Mouse (Mus musculus): Measurements from ENCODE around the gene Nek11.
A peak's percentile ranks its signal among the peaks of the same experiment; 100 is the strongest.

Gene Nek11

DNA sequence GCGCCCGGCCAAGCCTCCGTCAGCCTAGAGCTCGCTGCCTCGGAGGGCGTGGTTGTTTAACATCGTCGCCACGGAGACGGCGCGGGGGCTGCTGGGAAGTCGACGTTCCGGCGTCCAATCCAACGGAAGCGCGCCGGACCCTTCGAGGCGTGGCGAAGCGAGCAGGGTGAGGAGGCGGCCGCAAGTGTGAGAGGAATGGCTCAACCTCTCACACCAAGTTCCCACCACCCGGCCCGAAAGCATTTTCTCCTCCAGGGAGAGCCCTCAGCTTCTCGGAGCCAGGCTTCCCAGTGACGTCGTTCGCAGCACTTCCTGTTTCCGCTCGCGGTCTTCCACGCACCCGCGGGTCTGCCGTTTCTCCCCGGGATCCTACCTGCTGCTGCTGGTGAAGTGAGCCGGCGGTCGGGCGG is at the start of gene Nek11, which contains the start of gene Aste1:
TSS of gene Nek11 (minus strand) at position 307 of the 410 bp plus-strand sequence.
TSS of gene Aste1 (plus strand) at position 175 of the 410 bp plus-strand sequence.
- peak; percentile 96 for DNase-seq

- DNase-seq = no peak
Observed at GRCm38 (mm10) chr9:105408549-105408948, 13.2 kb upstream of the Nek11 start.

GRCm38 (mm10) chr9:105394720-105395119 is 604 bp downstream of the Nek11 start:
- DNase-seq = no peak

DNA sequence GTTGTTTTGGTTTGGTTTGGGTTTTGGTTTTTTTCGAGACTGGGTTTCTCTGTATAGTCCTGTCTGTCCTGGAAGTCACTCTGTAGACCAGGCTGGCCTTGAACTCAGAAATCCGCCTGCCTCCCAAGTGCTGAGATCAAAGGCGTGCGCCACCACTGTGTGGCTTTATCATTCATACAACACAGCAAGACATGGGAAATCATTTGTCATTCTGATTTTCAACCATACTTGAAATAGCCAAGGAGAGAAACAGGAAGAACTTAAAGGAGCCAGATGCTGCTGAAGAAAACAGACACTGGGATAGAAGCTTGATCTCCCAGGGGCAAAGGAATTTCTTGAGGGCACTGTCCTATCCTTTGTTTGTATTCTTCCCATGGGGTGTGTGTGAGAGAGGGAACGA is 4.7 kb downstream of the Nek11 start:
- no peak for DNase-seq

DNA sequence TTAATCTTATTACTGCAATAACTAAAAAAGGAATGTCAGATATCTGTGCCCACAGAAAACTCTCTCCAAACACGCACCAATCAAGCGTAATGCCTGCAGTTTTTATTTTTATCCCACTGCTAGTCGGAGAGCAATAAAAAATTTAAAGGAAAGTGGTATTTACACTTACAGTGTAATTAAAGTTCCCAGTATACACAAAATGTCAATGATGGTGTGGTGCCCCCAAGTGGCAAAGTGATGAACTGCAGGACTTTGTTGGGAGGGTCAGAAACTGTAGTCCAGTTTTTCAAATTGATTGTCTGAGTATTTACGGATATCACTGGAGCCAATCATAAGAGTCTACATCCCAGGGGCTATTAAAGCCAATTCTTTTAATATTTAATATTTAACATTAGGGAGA is 6.0 kb downstream of the Nek11 start:
- DNase-seq = peak; percentile 77

DNA sequence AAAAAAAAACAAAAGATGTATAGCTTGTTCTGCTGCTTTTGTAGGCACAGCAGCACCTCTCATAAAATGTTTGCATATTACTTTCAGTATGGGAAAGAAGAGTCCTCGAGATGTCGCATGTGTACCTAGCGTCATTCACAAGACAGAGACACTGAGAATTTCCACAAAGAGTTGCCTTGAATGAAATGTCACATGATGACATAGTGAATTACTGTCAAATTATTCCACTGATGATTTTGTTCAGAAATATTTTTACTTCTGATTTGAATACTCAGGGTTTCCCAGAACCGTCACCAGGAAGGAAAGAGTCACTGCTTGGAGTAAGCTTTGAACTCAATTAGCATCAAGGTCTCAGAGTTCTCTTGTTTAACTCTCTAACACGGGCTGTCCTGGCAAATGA is 7.9 kb downstream of the Nek11 start:
- no peak for DNase-seq

GRCm38 (mm10) chr9:105379533-105380145 is 15.7 kb downstream of the Nek11 start:
- DNase-seq = no peak

DNA sequence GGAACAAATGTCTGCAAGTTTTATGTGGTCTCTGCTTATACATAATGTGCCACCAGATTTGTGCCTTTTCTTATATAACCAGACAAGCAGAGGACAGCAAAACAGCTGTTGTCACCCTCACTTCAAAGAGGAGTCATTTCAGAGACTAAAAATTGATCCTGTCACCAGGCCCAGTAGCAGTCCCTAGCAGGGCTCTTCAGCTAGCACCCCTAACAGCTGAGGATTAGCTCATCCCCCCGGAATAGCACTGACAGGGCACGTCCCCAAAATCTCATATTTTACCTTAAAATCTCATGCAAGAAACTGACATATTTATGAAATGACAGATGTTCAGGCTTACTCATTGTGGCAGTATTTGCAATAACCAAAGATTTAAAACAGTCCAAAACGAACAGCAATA is 17.7 kb downstream of the Nek11 start:
- DNase-seq = no peak

DNA sequence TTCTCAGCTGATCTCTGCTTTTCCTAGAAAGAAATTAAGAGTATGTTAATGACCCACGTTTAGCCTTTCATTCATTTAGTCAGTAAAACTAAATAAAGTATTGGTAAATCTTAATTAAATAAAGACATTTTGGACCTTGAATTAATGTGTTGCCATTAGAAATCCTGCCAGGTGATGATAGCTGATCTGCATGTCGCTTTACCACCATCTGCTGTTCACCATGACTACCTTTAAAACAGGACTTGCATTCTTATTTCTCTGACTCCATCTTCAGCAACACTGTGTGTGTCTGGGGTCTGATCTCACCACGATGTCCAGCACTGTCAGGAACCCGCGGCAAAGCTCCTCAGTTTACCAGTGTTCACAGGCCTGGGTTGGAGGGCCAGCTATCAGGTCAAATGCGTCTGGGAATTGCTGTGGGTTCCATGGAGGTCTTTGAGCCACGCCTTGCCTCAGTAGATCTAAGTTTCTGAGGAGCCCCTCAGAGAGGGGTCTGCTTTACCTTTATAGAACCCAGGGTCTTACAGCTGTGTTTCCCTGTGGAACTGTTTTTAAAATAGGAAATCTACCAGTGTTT is 18.3 kb downstream of the Nek11 start:
- DNase-seq = no peak

- no peak for DNase-seq
Observed at GRCm38 (mm10) chr9:105376411-105376810, 18.9 kb downstream of the Nek11 start.

GRCm38 (mm10) chr9:105374361-105374760 is 21.0 kb downstream of the Nek11 start:
- DNase-seq = no peak

DNA sequence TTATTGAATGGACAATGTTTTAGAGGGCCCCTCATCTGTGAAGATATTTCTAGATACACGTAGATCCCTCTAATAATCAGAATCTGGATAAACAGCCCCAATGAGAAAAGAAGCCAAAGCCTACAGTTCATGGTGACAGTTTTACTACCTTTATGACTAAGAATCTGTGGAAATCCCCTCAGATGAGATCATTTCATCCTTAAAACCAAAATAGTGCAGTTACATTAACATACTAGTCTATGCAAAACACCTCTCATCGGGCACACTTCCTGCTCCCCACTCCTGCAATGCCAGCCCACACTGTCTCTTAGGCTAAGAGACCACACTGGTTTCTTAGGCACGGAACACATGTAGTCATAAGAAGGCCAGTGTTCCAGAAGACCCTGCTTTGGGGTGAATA is 26.7 kb downstream of the Nek11 start:
- no peak for DNase-seq

GRCm38 (mm10) chr9:105366199-105366598 is 29.1 kb downstream of the Nek11 start:
- no peak for DNase-seq

DNA sequence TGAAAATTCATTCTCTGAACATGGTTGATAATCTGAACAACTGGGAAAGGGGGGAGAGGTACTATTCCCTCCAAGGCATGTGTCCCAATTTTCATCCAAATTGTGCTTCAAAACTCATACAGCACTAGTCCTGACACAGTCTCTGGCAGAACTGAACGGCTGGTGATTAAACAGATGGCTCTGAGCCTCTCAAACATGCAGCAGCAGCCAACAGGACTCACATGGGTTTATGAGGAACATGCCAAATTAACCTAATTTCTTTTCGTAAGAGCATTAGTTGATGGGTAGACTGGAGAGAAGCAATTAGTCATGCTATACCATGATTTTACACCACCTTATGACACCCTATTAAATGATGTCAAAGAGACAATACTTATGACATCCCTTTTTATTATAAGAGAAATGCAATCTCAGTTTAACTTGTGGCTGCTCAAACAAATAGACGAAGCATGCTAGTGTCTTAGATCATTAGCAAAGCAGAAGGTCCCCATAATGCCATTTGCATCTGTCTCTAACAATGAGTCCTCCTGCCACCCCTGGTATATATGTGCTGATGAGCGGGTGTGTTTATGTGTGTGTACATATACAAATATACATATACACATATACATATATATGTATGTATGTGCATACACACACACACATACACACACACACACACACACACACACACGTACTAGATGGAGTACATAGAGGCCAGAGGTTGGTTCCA is 31.6 kb downstream of the Nek11 start:
- no peak for DNase-seq

DNA sequence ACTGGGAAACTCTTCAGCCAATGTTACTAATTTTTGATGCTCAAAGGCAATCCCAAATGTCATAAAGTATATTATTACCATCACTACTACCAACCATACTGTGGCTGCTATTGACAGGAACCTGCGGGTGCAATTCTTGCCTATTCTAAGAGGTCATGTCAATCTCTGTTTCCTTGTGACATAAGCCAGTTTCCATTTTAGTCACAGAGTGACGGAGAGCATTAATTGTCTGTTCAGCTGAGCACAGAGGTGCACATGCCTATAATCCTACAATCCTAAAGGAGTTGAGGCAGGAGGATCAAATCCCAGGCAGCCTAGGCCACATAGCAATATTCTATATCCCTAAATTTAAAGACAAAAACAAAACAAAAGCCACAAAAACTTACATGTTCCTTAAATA is 33.1 kb downstream of the Nek11 start:
- DNase-seq = no peak

DNA sequence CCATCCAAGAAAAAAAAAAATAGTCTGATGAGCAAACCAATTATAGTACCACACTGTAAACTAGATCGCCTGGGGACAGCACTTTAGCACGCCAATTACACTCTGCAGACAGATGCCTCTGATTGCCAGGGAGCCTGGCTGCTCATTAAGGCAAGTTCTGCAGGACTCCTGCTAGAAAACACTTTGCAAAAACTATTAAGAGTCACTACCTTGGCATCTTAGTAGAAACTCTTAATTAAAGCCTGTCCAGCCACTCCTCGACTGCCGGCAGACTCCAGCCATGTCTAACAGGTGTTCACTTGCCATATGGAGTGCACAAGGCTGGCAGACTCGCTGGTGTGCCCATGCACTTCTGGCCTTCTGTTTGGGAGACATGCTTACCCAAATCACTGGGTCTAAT is 46.3 kb downstream of the Nek11 start:
- DNase-seq = no peak

DNA sequence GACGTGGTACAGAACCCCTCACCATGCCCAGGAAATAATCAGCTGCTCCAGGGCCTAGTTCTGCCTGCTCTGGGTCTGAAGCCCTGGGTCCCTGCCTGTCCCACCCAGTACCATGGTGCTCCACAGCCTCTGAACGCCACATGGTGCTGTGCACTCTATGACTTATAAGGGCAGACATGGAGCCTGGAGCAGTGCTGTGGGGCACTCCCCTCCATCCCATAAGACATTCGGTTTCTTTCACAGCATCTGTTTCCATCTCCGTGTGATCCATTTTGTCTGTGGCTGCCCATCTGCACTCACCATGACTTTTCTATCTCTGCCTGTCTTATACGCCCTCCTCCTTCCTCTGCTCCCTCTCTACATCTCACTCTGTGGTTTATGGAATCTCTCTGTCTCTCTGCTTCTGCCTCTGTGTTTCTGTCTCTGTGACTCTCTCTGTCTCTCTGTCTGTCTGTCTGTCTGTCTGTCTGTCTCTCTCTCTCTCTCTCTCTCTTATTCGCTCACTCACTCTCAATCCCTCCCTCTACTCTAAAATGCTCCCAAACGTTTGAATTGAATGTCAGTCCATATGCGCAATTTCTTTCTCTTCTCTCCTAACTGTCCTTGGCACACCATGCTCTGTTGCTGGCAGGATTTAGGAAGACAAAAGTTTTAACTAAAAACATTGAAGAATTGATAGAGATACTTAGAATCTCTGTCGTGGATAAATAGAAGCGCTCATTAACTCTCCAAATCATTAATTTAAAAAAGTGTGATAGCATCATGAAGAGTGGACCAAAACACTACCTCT is 46.9 kb downstream of the Nek11 start:
- no peak for DNase-seq

DNA sequence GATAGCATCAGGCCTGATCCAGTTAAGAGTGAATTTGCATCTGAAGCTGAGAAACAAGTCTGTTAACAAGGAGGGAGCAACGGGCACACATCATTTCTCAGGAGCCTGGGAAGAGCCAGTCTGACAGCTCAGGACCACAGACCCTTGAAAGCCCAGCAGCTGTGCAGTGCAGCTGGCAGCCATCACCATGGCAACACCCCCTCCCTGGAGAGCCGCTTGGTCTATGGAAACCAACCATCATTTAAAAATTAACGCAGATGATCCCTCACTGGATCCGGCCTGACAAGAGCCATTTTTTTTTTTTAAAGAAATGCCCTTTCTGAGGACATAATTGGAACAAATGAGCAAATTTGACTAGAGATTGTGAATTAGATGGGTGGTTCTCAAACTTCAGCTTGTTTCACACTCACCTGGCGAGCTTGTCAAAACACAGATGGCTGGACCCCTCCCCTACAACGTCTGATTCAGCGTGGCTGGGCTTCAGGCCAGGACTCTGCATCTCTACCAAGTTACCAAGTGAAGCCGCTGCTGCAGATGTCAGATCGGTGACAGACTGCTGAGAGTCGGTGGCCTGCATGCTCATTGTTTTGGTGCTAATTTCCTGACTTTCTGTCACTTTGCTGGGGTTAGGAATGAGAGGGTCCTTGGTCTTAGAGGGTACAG is 52.2 kb downstream of the Nek11 start:
- no peak for DNase-seq

DNA sequence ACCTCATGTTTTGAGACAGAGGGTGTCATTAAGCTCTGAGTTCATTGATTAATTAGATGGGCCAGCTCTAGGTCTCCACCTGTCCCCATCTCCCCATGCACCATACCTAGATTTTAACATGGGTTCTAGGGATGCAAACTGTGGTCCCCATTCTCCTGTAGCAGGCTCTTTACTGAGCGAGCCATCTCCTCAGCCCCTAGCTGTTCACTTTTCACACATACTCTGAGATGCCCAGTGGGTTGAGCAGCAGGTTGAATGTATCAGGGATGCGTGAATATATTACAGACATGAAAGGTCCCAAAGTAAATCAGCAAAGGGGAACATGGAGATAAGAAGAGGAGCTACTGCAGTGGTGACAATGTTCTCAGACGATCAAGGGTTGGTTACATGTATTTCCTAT is 52.8 kb downstream of the Nek11 start:
- no peak for DNase-seq

- no peak for DNase-seq
Observed at GRCm38 (mm10) chr9:105332436-105333016, 62.8 kb downstream of the Nek11 start.

DNA sequence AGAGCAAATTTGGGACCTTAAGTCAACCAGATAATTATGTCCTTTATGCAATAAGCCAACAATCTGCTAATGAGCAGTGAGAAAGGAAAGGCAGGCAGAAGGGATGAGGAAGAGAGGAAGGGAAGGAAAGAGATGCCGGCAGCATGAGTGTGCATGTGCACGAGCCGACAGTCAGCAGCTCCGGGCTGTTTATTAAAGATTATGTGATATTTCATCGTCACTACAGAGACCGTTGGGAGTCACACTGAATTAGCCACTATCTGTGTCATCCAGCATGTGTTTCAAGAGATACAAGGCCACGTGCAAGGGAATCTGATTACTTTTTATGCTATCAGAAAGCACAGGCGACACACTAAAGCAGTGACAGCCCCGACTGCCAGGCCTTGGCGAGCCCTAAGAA is 73.5 kb downstream of the Nek11 start:
- DNase-seq = no peak

DNA sequence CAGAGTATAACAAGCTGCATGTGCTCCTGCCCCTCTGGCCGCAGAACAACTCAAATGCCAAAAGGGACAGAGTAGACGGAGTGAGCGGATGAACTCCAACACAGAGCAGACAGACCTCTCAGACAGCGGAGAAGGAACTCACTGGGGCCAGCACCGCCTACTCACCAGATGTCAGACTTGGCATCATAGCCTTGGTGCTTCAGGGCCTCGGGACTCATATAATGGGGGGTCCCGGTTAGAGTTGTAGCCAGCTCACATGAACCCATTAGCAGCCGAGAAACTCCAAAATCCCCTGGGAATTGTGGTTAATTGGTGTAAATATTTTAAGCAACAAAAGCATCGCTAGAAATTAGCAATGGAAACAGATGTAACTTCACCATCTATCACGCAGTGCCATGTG is 82.1 kb downstream of the Nek11 start:
- no peak for DNase-seq

DNA sequence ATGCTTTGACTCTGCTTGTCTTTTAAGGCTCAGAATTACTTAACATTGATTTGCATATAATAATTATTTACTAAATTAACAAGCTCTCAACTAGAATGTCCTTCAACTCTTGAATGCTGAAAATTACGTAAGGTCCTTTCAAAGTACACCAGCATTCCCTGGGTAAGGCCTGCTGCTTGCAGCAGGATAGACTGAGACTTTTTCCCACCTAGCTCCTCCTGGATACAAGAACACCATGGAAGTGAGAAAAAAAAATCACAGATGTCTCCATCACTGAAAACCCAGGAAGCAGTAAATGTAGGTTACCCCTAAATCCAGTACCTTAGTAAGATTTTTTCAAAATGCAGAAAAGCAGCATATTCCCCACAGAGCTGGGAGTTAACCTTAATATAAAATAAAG is 82.6 kb downstream of the Nek11 start:
- no peak for DNase-seq

Data from kidney, adult 18-20 months (tissue).